Mouse (Mus musculus) megakaryocyte, embryonic 14.5 days (primary cell): ENCODE measurements around the gene Cdhr5.

Experiments used
- FLI1 ChIP-seq: IDR thresholded peaks from 2 replicates; pipeline ENCODE4 v1.6.1; 2012; ENCODE audit warnings: low read length, inconsistent platforms, mixed read lengths
- GATA1 ChIP-seq: IDR thresholded peaks from 3 replicates; pipeline ENCODE4 v1.6.1; 2012; ENCODE audit warnings: mixed read lengths, low read length, inconsistent platforms, borderline replicate concordance

DNA sequence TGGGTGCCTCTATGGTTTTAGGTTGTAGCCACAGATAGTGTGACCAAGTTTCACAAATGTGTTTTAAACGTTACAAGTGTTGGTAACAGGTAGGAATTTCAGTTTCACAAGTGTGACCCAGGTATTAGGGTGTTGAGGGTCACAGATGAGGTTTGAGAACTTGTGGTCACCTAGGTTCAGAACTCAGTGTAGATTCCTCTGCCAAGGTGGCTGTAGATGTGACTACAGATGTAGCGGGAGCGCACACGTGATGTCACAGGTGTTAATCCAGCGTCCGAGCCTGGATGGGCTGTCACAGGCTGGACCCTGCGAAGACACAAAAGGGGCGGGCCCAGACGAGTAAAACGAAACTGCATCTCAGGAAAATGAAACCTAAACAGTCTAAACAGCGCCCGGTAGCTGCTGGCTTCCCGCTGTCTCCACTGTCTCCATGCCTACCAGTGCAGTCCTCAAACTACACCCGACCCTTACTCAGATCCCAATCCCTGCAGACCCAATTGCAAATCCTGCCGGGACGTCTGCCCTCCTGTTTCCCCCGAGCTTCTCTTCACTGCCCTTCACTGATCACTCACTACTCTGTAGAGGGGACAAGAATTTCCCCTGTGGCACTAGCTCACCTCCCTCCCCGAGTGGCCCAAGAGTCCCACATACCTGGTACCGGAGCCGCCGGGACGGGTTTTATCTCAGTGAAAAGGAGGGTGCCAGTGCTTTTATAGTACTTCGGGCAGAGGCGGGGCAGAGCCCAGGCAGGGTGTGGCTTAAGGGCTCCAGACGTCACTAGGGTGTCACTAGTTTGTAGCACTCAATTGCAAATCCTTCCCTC lies 10.6 kb downstream of the Cdhr5 start, which contains the start of gene Irf7:
- TF ChIP-seq GATA1: no peak
- no peak for TF ChIP-seq FLI1
